Mouse (Mus musculus) ES-E14 (cell line): ENCODE measurements around the gene Fam107a. TPM values are rescaled to one million over a fixed set of nuclear protein-coding genes. Genes with fewer than 3 reads are reported as not detected.

ENCODE experiments used
- DNase-seq: peaks from one replicate; pipeline ENCODE4 v3.0.0-alpha.2; 2013; ENCODE audit warnings: low read depth, low spot score
- H3K27ac ChIP-seq: 2 replicates; pipeline ENCODE4 v1.5.1; 2012; ENCODE audit warnings: low read depth, mild to moderate bottlenecking, low read length, moderate library complexity, mixed read lengths; ENCODE audit not compliant: poor library complexity, insufficient read depth, severe bottlenecking
- H3K36me3 ChIP-seq: 2 replicates; pipeline ENCODE4 v1.6.1; 2012; ENCODE audit warnings: mild to moderate bottlenecking, low read length, moderate library complexity, mixed read lengths; ENCODE audit not compliant: control insufficient read depth, poor library complexity, insufficient read depth, severe bottlenecking
- H3K4me1 ChIP-seq, 2 experiments: fragments of 150-350 bp in 1 of 2; sonication (generic) in 1 of 2; 2 replicates each; pipeline ENCODE4 v1.6.1; 2012; ENCODE audit warnings: low read length in 2 of 2, mild to moderate bottlenecking in 1 of 2, mixed read lengths in 1 of 2; ENCODE audit not compliant: control insufficient read depth in 2 of 2, insufficient read depth in 2 of 2, poor library complexity in 1 of 2
- H3K4me3 ChIP-seq, 2 experiments: fragments of 150-350 bp in 1 of 2; sonication (generic) in 1 of 2; 2 replicates each; pipeline ENCODE4 v1.5.1; 2012; ENCODE audit warnings: low read length in 2 of 2, low read depth in 1 of 2, mild to moderate bottlenecking in 1 of 2, mixed read lengths in 1 of 2; ENCODE audit not compliant: insufficient read depth in 1 of 2, poor library complexity in 1 of 2, severe bottlenecking in 1 of 2
- H3K9ac ChIP-seq: 2 replicates; pipeline ENCODE4 v1.6.1; 2012; ENCODE audit warnings: low read depth, mild to moderate bottlenecking, low read length, mixed read lengths; ENCODE audit not compliant: poor library complexity, insufficient read depth, severe bottlenecking
- H3K9me3 ChIP-seq: fragments of 150-350 bp; sonication (generic); 2 replicates; pipeline ENCODE4 v1.6.1; 2012; ENCODE audit warnings: low read depth, mild to moderate bottlenecking, low read length; ENCODE audit not compliant: control insufficient read depth, insufficient read depth
- CHD2 ChIP-seq: IDR thresholded peaks from 2 replicates; pipeline ENCODE4 v1.6.1; 2014; ENCODE audit warnings: mild to moderate bottlenecking, low read depth, low read length, inconsistent platforms
- HCFC1 ChIP-seq: IDR thresholded peaks from 2 replicates; pipeline ENCODE4 v1.6.1; 2012; ENCODE audit warnings: low read length, inconsistent platforms, borderline replicate concordance; ENCODE audit not compliant: insufficient read depth
- MAFK ChIP-seq: IDR thresholded peaks from 2 replicates; pipeline ENCODE4 v1.6.1; 2014; ENCODE audit warnings: mild to moderate bottlenecking, low read depth, low read length, inconsistent platforms; ENCODE audit not compliant: insufficient read depth
- ZC3H11A ChIP-seq: IDR thresholded peaks from 2 replicates; pipeline ENCODE4 v1.6.1; 2012; ENCODE audit warnings: low read depth, mild to moderate bottlenecking, inconsistent platforms, low read length, borderline replicate concordance
- ZNF384 ChIP-seq: IDR thresholded peaks from 2 replicates; pipeline ENCODE4 v1.6.1; 2012; ENCODE audit warnings: low read depth, low read length, inconsistent platforms
- in situ Hi-C, 2 experiments: fragments of 600-800 bp; cut with MboI; formaldehyde crosslinking; loops; one replicate each; pipeline ENCODE4 v1.15.1; 2025; ENCODE audit warnings: low sequenced_read_pairs in 2 of 2, inconsistent platforms in 1 of 2; ENCODE audit not compliant: unreplicated experiment in 2 of 2
- total RNA-seq: library from RNA; depleted of rRNA; stranded (reverse); fragments of 300-350 nt; gene quantifications from 2 replicates; pipeline ENCODE4 v1.2.3, GENCODE M21; 2012

The Fam107a gene
- total RNA-seq, 1 experiment = 0.27 TPM

DNA sequence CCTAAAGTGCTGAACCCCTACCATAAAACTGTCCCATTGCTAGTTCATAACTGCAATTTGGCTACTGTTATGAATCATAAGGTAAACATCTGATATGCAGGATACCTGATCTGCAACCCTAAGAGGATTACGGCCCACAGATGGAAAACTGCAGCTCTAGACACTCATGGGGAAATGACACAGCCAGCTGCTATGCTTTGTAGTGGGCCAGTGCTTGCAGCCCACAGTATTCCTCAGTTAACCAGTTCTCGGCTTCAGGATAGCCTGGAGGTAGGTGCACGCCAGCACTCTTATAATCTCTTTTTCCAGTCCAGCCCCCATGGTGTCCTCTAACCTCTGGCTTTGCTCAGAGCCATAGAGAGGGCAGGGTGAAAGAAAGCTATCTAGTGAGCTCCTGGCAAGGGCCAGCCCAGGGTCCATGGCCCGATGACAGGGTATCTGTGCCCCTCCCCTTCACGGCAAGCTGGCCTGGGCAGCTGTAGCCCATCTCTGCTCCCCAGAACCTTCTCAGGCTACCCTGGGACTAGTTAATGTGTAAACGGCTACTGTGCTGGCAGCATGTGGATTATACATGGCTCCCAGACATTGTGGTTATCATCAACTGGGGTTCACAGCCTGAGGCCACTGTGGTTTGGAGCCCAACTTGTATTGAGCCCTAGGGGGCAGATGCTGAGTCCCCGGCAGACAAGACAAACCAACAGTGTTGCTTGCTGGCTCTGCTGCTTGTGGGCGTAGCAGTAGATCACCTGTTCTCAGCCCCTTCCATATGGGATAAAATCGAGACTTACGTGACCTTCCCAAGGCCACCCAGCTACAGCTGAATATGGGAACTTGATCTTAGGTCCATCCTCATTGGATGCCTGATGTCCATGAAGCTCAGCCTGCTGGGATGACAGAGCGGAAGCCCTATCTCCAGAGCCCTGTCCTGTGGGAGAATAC is 14.8 kb upstream of the Fam107a start:
- no peak for DNase-seq
- in situ Hi-C loops = loop anchor here in 1 of 2 experiments (25.0 kb wide), 3 partner anchors 95 to 370 kb away; partner anchors contain the start of genes Gm45521, Pxk and Rpp14
- TF ChIP-seq ZC3H11A (no peak), HCFC1 (no peak), CHD2 (no peak), MAFK (no peak), ZNF384 (no peak)
- no peak overlapping the region for H3K4me3 ChIP-seq
- H3K27ac ChIP-seq = no peak overlapping the region
- H3K36me3 ChIP-seq = no peaks in the 10 kb centered on the region
- no peaks in the 10 kb centered on the region for H3K9me3 ChIP-seq
- no peaks in the 10 kb centered on the region for H3K4me1 ChIP-seq
- H3K9ac ChIP-seq = no peak overlapping the region

DNA sequence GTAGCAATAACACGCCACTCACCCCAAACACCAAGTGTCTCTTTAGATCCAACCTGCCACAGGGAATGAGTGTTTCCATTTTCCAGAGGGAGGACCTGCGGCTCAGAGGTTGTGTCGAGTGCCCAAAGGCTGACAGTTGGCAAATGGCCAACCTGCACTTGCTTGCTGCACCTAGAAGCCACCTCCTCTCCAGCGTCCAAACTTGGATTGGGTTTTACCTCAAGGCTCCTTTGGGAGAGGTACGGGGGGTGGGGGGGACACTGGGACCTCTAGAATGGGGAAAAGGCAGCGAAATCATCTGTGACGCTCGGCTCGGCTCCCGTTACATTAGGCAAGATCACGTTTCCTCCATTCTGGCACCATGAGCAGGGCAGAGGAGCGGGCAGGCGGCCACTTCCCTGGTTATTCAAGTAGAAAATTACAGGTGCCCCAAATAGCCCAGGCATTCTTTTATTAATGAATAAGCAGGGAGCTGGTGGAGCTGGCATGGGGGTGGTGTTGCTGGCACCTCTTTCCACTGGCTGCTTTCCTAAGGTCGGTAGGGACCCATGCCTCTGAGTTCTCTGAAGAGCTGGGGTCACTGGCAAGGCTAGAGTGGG is 13.6 kb upstream of the Fam107a start:
- H3K4me3 ChIP-seq = no peak overlapping the region
- H3K9me3 ChIP-seq = no peaks in the 10 kb centered on the region
- no peaks in the 10 kb centered on the region for H3K4me1 ChIP-seq
- H3K27ac ChIP-seq = no peak overlapping the region
- H3K36me3 ChIP-seq = no peaks in the 10 kb centered on the region
- in situ Hi-C loops = loop anchor here in 1 of 2 experiments (25.0 kb wide), 3 partner anchors 94 to 369 kb away; partner anchors contain the start of genes Gm45521, Pxk and Rpp14
- TF ChIP-seq ZNF384 = no peak
- TF ChIP-seq MAFK = no peak
- no peak for TF ChIP-seq HCFC1
- no peak for TF ChIP-seq ZC3H11A
- TF ChIP-seq CHD2 = no peak
- no peak for DNase-seq
- H3K9ac ChIP-seq = no peak overlapping the region

DNA sequence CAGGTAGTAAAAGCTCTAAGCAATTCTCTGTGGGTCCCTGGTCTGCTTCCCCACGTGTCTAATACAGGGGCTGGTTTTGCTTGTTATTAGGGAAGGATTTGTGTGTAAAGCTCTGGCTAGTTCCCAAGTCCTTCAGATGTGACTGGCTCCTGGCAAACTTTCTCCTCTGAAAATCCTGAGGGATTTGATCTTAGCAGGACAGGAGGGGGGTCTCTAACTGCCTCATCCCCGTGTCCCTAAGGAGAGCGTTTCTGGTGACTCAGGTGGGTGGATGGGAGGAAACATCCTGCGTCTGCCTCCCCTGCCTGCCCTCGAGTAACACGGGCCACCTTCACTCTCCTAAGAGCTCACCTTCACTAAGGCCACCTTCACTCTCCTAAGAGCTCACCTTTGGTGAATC is 12.6 kb upstream of the Fam107a start:
- DNase-seq = no peak
- in situ Hi-C loops = loop anchor here in 1 of 2 experiments (25.0 kb wide), 3 partner anchors 93 to 368 kb away; partner anchors contain the start of genes Gm45521, Pxk and Rpp14

DNA sequence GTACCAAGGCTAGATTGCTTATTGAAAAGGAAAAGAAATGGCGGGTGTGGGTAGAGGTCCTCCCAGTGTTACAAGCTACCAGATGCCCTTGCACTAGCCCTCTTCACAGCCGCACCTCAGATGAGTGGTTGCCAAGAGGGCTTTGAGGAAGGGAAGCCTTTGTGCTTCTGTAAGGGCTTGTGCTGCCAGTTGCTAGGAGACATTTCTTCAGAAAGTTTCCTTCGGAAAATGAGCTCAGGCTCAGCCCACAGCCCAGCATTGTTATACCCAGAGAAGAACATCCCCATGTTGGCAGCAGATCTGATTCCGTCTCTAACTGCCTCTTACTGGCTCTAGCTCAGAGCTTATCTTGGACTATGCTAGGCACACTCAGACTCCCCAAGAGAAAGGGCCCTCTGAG is 11.7 kb upstream of the Fam107a start:
- in situ Hi-C loops = loop anchor here in 1 of 2 experiments (25.0 kb wide), 3 partner anchors 92 to 367 kb away; partner anchors contain the start of genes Gm45521, Pxk and Rpp14
- TF ChIP-seq ZC3H11A (no peak), ZNF384 (no peak), MAFK (no peak), CHD2 (no peak), HCFC1 (no peak)
- no peak for DNase-seq
- Histone ChIP-seq H3K9me3 (no peaks in the 10 kb centered on the region), H3K4me3 (no peak overlapping the region), H3K4me1 (no peaks in the 10 kb centered on the region), H3K9ac (no peak overlapping the region), H3K36me3 (no peaks in the 10 kb centered on the region), H3K27ac (no peak overlapping the region)

More for the DNA sequence above, 12.6 kb upstream of the Fam107a start:
- no peak for TF ChIP-seq CHD2
- TF ChIP-seq ZC3H11A = no peak
- TF ChIP-seq HCFC1 = no peak
- TF ChIP-seq MAFK = no peak
- TF ChIP-seq ZNF384 = no peak
- Histone ChIP-seq H3K4me3 (no peak overlapping the region), H3K4me1 (no peaks in the 10 kb centered on the region), H3K27ac (no peak overlapping the region), H3K9me3 (no peaks in the 10 kb centered on the region), H3K36me3 (no peaks in the 10 kb centered on the region), H3K9ac (no peak overlapping the region)
